Comparison of ENCODE assay signal across 9 mouse cellular contexts in genomic region chr14:76610429-76611378, GRCm38 (mm10). TPM values are rescaled to one million over a fixed set of nuclear protein-coding genes. Genes with fewer than 3 reads are reported as not detected.
DNase-seq lines count a peak whose midpoint lies in the region; ATAC-seq lines count a peak whose summit lies in the region.
"Had no signal": no experiment of that assay in that cellular context is flagged by ENCODE, and none has a peak within 500 bp of the region (broad histone marks: within the 10 kb centered on the region; RNA-seq: fewer than 3 reads in every experiment).

No protein-coding gene starts in this region.

- H3K9me3 ChIP-seq in heart, embryonic 10.5 days, result no peaks in the 10 kb centered on the region
- H3K9me3 ChIP-seq in neural tube, embryonic 14.5 days (ENCODE audit: control insufficient read depth, low read length), result no peaks in the 10 kb centered on the region

- H3K9ac ChIP-seq in neural tube, embryonic 14.5 days (replicated peaks; ENCODE audit: low read depth, low read length), result no peak overlapping the region
- H3K9ac ChIP-seq: liver, embryonic 14.5 days had no signal

- peak; percentile 78; the same call in 1 of the 2 replicates for ATAC-seq in neural tube, embryonic 14.5 days (ENCODE audit: low read depth)

- WGBS in heart, embryonic 10.5 days, result 40% methylated on average over 11 of the region's 11 CpGs
- WGBS in neural tube, embryonic 14.5 days, result 28% methylated on average over 11 of the region's 11 CpGs

- DNase-seq in kidney, adult 18-20 months, result peak; percentile 19
- no peak for DNase-seq in kidney, adult 11 months
- peak; percentile 79 for DNase-seq in cerebellum, adult 8-10 months
- DNase-seq in heart, embryonic 10.5 days (ENCODE audit: low spot score), result peak; percentile 80
- peak; percentile 61 to 74 for DNase-seq in layer of hippocampus, adult 18-20 months (ENCODE audit: low spot score in 2 of 2)
- DNase-seq in urinary bladder, adult 18-20 months (ENCODE audit: low spot score in 2 of 2), result no peak
- DNase-seq in testis, postnatal 10 days (ENCODE audit: low spot score), result no peak

- no peak overlapping the region for H3K4me3 ChIP-seq in heart, embryonic 10.5 days
- no peak overlapping the region for H3K4me3 ChIP-seq in neural tube, embryonic 14.5 days (ENCODE audit: low read depth, low read length)

- H3K27me3 ChIP-seq in heart, embryonic 10.5 days (ENCODE audit: insufficient read depth, poor library complexity, severe bottlenecking), result no peaks in the 10 kb centered on the region
- H3K27me3 ChIP-seq in neural tube, embryonic 14.5 days (ENCODE audit: control insufficient read depth, insufficient read depth, low read length), result no peaks in the 10 kb centered on the region

- no peak overlapping the region for H3K4me2 ChIP-seq in neural tube, embryonic 14.5 days (ENCODE audit: low read depth, low read length)

- H3K27ac ChIP-seq in heart, embryonic 10.5 days, result peak overlapping the region; percentile 79
- no peak overlapping the region for H3K27ac ChIP-seq in neural tube, embryonic 14.5 days (ENCODE audit: low read depth, low read length)
- H3K27ac ChIP-seq: liver, embryonic 14.5 days had no signal

- H3K36me3 ChIP-seq in heart, embryonic 10.5 days, result no peaks in the 10 kb centered on the region
- H3K36me3 ChIP-seq in neural tube, embryonic 14.5 days (ENCODE audit: control insufficient read depth, insufficient read depth, low read length), result no peaks in the 10 kb centered on the region

- H3K4me1 ChIP-seq in heart, embryonic 10.5 days, result peaks cover 33% of the 10 kb centered on the region
- H3K4me1 ChIP-seq in neural tube, embryonic 14.5 days (ENCODE audit: control insufficient read depth, insufficient read depth, low read length), result peaks cover 7% of the 10 kb centered on the region

RNA-seq across cellular contexts. Expression of gene Serp2, which starts 54.0 kb away (rescaled TPM):
- polyA plus RNA-seq in heart, embryonic 10.5 days (2016; fragmentation: Nextera tagmentation; extraction: Ambion mirVana), result 25.3 and 27.0 TPM in 2 replicates
- 100 to 1,000 TPM; 150 to 152 TPM for total RNA-seq in layer of hippocampus, adult 18-20 months (2021)
- 202 and 265 TPM in 2 replicates for polyA plus RNA-seq in neural tube, embryonic 14.5 days (2014; fragmentation: Nextera tagmentation; extraction: Ambion mirVana)

Comparison
In these comparisons a context has a peak if more than half of its experiments do, and no peak if none do; other contexts are left out.
1. DNase-seq: peak in kidney, adult 18-20 months (single experiment), cerebellum, adult 8-10 months (single experiment), heart, embryonic 10.5 days (single experiment) and layer of hippocampus, adult 18-20 months (2 of 2); none in kidney, adult 11 months (single experiment), urinary bladder, adult 18-20 months (0 of 2) and testis, postnatal 10 days (single experiment).